Mouse (Mus musculus) brain, embryonic 18.5 days (tissue): Measurements from ENCODE around the gene Kcng4.

Experiments
- DNase-seq: peaks from one replicate; pipeline ENCODE4 v3.0.0-alpha.2; 2012; ENCODE audit warnings: low read depth, low spot score

The Kcng4 gene

DNA sequence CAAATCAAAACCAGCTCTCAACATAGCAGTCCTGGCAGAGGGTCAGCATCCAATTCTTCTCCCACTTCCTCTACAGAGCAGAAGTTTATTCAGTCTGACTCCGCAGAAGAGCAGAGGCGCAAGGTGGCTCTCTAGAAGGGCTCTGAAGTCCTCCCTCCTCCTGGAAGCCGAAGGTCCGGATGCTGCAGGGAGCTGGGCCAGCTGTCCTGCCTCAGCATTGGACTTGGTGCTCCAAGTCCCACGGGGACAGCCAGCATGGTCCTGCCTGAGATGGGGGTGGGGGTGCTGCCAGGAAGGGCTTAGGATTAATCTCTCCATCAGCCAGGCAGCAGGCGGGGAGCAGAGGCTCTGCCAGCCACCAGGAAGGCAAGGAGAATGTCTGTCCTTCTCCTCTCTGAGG lies at the start of gene Kcng4:
TSS of gene Kcng4 (minus strand) at position 303 of the 400 bp plus-strand sequence.
- DNase-seq, result no peak

- DNase-seq, result no peak
These were observed 43.7 kb upstream of the Kcng4 start for GRCm38 (mm10) chr8:119679184-119679583.

DNA sequence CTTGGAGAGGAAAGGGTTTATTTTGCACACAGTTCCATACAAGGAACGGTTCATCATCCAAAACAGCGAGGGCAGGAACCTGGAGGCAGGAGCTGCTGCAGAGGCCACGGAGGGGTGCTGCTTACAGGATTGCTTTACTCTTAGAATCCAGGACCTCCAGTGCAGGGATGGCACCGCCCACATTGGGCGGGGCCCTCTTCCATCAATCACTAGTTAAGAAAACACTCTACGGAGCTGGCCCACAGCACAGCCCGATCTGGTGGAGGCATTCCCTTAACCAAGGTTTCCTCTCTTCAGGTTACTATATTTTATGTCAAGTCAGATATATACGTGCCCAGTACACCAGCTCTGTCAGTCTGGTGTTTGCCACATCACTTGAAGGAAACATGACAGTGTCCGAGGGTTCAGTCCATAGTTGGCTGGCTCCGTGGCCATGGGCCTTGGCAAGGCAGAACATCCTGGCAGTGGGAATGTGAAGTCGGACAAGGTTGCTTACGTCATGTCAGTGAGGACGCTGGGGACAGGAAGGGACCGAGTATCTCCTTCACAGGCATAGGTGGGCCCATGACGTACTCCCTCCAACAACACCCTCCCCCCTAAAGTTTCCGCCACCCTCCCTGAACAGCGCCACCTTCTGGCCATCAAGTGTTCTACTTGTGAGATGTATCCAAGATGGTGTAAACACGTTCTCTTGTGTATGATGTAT lies 42.8 kb upstream of the Kcng4 start:
- DNase-seq, result no peak

DNA sequence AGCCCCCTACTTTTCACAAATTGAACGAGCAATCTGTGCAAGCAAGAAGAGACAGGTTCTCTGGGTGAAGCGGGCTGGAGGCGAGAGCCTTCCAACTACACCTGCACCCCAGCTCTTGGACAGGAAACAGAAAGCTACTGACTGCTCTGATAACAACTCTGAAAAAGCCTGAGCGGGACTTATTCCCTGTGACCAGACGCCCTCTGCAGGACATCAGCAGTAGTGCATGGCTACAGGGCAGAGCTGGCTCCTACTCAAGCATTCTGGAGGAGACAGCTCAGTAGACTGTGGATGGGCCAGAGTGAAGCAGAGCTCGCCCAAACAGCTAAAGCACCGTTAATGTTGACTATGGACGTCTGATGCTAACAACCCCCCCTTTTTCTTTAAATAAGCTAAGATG lies 40.9 kb upstream of the Kcng4 start:
- DNase-seq, result peak; percentile 65

DNA sequence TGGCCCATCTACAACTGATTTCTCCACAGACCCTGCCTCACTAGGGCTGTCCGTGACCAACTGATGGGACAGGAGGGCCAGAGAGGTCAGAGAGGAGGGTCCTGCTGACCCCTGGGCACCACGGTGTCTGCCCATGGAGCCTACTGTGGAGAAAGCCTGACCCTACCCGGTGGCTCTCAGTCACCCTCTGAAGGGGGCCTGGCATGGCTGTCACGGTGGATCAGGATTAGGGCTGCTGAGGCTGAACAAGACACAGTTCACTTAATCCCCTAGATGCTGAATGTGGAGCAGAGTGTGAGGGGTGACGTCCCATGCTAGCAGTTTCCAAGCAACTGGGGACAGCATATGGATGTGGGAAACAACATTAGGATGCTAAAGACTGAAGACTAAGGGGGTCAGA lies 40.0 kb upstream of the Kcng4 start:
- no peak for DNase-seq

DNA sequence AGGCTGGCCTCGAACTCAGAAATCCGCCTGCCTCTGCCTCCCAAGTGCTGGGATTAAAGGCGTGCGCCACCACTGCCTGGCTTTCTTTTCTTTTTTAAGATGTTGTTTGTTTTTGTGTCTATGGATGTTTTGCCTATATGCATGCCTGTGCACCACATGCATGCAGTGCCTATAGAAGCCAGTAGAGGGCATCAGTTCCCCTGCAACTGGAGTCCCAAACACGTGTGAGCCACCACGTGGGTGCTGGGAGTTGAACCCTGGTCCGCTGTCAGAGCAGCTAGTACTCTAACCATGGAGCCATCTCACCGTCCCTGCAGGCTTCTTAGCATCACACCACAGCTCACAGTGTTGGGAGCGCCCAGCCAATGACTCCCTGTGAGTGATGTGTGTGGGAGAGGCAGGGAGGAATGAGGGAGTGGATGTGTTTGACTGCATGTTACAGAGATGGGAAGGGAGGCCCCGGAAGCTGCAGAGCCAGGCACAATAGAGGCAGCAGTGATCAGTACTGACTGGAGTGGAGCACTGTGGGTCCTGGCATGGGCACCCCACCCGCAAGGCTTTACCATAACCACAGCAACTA lies 38.6 kb upstream of the Kcng4 start:
- DNase-seq, result no peak

- DNase-seq, result no peak
These were observed 35.1 kb upstream of the Kcng4 start for GRCm38 (mm10) chr8:119670419-119671091.

DNA sequence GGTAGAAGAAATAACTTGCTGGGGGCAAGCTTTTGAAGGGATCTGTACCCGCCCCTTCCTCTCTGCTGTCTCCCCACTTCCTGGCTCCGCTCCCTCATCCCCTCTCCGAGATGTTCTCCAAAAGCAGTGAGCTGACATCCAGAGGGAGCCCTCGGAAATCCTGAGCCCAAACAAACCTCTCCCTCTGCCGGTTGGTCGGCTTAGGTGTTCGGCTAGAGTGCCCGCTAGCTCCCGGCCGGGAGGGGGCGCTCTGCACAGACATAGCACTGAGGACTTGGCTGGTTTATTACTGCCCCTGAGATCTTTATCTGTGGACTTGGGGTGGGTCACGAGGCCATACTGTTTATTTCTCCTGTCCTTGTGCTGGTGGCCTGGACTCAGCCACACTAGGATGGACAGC lies 33.8 kb upstream of the Kcng4 start:
- DNase-seq, result no peak

GRCm38 (mm10) chr8:119668447-119668846 lies 33.0 kb upstream of the Kcng4 start:
- DNase-seq, result no peak

DNA sequence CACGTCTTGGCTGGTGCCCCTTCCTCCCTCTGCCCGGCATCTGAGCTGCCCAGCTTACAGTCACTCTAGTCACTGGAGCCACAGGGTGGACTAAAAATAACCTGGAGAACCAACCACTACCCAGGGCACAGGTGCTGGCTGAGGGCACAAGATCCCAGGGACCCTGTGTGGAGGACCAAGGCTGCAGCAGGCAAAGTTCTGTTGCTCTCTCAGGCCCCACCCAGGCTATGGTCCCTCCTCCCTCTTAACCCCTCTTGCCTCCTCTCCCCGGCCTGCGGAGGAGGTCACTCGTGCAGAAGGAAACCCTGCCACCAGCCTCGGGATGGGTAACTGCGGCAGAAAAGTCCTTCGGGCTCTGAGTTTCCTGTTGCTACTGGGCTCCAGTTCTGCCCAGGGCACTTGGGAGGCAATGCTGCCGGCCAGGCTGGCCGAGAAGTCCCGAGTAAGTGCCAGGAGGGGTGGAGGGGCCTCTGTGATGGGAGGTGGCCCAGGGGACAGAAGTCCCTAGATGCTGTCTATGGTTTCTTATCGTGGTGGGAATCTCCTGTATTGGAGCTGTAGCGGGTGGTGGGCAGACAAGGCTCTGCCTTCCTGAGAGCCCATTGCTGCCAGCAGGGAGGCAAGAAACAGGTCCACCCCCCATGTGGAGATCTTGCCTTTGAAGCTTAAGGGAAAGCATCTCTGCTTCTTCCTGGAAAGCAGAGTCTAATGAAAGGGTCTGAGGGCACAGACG lies 30.9 kb upstream of the Kcng4 start, which contains the start of gene Wfdc1:
TSS of gene Wfdc1 (plus strand) at position 147 of the 733 bp plus-strand sequence.
- DNase-seq, result no peak

DNA sequence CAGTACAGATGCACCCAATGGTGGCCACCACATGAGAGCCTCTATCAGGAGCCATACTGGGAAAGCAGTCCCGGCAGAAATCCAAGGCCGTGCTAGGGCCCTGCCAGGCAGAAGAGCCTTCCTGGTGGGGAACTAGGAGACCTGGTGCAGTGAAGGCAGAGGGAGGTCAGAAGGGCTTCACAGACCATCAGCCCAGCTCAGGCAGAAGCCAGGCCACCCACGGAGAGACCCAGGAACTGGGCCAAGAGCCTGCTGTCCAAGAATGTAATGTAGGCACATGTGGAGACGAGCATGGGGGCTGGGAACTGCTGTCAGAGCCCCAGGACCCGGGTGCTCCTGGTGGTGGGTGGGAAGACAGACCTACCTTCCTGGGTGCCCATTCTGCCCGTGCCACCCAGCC lies 29.8 kb upstream of the Kcng4 start:
- DNase-seq, result no peak

- DNase-seq, result no peak
These were observed 28.0 kb upstream of the Kcng4 start for GRCm38 (mm10) chr8:119663440-119663839.

DNA sequence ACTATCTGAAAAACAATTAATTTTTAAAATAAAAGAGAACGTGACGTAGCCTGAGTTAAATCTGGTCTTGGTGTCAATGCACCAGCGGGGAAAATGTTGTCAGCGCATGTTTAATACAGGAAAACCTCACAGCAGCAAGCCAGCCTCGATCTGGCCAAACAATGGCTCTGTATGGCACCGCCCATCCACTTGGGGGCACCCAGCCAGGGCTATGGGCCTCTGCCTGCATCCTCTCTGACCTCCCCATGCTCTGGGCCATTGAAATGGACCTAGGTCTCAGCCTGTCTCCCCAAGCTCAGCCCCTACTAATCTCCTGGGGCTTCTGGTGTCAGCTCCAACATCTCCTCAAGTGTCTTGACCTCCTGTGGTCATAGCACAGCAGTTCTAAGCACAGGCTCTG lies 26.4 kb upstream of the Kcng4 start:
- DNase-seq, result no peak

- no peak for DNase-seq
These were observed 25.6 kb upstream of the Kcng4 start for GRCm38 (mm10) chr8:119661081-119661480.

DNA sequence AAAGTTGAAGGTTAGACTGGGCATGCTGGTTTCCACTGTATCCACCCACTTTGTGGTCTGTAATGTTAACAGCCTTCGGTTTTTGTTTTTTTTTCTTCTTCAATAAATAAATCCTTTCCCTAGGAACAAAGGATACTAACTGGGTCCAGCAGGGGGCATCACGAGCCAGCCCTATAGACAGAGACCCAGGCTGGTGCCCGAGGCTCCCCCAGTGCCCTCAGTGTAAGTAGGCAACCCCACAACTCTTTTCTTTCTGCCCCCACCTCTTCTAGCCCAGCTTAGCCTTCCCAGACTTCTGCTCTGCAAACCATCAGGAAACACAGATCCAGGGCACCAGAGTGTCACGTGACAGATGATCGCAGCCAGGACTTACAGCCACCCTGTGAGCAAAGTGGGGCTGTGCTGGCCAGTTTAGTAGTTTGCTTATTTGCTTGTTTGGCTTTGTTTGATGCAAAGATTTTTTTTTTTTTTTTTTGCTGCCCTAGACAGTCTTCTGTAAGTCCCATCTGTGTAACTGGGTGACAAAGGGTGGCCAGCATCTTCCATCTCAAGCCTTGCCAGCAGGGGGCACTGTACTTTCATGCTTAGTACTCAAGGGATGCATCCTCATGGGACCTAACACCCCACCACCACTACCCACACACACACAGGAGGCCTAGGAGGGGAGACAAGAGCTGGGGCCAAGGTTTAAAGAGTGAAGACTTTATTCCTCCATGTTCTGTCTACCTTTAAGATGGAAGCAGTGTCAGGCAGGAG lies 21.4 kb upstream of the Kcng4 start:
- DNase-seq, result no peak

- DNase-seq, result no peak
These were observed 15.8 kb upstream of the Kcng4 start for GRCm38 (mm10) chr8:119651324-119651723.

- no peak for DNase-seq
These were observed 11.4 kb upstream of the Kcng4 start for GRCm38 (mm10) chr8:119646846-119647245.

- no peak for DNase-seq
These were observed 10.7 kb upstream of the Kcng4 start for GRCm38 (mm10) chr8:119646197-119646596.

DNA sequence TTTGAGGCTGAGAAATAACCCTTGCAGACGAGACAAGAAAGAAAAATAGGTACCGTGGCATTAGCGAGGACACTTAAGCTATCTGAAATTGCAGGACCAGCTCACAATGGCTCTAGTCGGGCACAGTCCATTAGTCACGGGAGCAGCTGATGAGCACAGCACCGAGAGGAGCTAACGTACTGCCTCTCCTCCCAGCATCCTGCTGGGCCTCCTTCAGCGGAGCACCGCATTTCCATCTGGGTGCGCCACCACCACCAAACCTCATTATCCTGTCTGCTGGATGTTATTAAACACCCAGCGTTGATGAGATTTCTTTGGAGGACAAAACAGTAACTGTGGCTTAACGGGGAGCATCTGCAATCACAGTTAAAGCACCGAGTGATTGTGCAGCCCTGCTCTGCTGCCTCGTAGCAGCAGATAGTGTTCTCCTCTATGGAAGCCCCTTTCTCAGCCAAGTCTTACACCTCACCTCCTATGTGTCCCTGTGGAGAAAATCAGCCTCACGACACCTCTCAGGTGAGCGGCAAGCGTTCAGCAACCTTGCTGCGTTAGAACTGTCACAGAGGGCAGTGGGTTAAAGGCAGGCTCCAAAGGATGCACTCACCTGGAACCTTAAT lies 9.6 kb upstream of the Kcng4 start:
- no peak for DNase-seq

DNA sequence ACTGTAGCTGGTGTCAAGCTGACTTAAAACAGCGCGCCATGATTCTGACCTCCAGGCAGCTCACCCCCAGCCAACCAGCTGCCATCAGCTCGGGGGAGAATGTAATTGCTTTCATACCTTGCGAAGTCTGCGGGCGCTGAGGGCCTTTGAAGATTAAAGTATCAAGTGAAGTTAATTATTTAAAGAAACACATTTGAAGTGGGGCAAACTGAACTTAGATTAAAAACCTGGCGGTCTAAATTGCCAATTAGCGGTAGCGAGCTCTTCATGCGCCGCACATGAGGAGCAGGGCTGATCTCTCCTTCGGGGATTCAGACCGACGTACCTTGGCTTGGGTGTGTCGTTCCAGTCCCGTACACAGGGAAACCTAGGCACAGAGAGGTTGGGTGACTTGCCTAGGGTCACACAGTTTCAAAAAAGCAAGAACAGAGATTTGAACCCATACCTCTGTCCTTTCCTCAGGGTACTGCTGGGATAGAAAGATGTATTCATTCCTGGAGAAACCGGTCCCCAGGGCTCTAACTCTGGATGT lies 9.0 kb upstream of the Kcng4 start:
- no peak for DNase-seq

GRCm38 (mm10) chr8:119642960-119643359 lies 7.5 kb upstream of the Kcng4 start:
- no peak for DNase-seq
